Mouse (Mus musculus): Measurements from ENCODE around the gene Agrp. TPM values are rescaled to one million over a fixed set of nuclear protein-coding genes. Genes with fewer than 3 reads are reported as not detected.
A peak's percentile ranks its signal among the peaks of the same experiment; 100 is the strongest.

Agrp gene
- polyA plus RNA-seq, 1 experiment from 2014 or later, result 2.1 TPM

DNA sequence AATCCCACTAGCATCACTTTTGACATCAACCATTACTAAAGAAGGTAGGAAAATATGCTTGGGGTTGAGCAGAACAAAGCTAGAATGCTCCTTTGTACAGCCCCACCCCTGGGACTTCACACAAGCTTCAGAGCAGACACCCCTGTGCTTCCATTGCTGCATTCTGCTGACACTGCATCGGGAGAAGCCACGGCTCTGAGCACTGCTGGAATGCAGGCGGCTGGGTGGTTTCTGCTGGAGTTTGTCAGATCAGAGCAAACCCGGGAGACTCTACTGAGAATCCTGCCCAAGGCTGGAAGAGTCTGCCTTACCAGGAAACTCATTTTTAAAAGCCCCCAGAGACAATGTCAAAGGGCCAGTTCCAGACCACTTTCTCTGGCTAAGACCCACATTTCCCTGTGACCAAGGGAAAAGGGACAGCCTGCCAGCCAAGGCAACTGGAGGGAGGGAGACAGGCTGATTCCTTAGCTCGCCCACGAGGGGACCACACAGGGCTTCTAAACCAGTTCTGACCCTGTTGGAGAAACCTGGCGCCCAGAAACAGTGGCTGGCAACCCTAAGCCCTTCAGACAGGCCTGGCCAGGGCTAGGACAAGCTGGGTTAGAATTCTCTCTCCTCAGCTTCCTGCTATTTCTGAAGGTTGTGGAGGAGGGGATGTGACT is 92.5 kb downstream of the Agrp start:
- H3K4me3 ChIP-seq (ENCODE audit: low read depth, low read length), result no peak overlapping the region
- H3K9me3 ChIP-seq (ENCODE audit: control insufficient read depth, low read length), result no peaks in the 10 kb centered on the region
- 56% methylated on average over 7 of the region's 7 CpGs for WGBS
- H3K27ac ChIP-seq (ENCODE audit: low read depth, low read length), result no peak overlapping the region
- H3K27me3 ChIP-seq (ENCODE audit: control insufficient read depth, insufficient read depth, low read length), result no peaks in the 10 kb centered on the region
- H3K4me2 ChIP-seq (ENCODE audit: low read depth), result no peak overlapping the region
- H3K36me3 ChIP-seq (ENCODE audit: control insufficient read depth, insufficient read depth, low read length), result 0 out of 2 replicates have a peak, but pooled peaks cover 2% of the 10 kb centered on the region
- H3K9ac ChIP-seq (ENCODE audit: low read length), result peak overlapping the region; percentile 6; the same call in 1 of the 2 replicates
- DNase-seq (ENCODE audit: low spot score) (no peak), ATAC-seq (ENCODE audit: insufficient read depth, low FRiP score, low TSS enrichment) (no peak)
- H3K4me1 ChIP-seq (ENCODE audit: control insufficient read depth, insufficient read depth, low read length), result 0 out of 2 replicates have a peak, but pooled peaks cover 5% of the 10 kb centered on the region

DNA sequence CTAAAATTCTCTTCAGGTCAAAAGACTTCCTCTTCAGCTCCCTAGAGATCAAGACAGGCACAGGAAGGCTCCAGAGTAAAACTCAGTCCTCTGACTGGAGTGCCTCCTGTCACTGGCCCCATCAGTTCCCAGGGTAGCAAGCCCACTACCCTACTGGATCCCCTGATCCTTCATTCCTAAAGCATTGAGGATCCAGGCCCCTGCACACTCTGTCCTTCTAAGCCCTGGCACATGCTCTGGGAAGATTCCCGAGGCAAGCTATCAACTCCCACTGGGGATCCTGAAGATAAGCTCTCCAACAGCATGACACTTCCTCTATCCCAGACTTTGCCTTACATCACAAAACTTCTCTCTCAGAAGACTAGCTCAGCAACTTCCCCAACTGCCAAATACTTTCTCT is 93.5 kb downstream of the Agrp start:
- Histone ChIP-seq H3K27ac (ENCODE audit: low read depth, low read length) (no peak overlapping the region), H3K4me1 (ENCODE audit: control insufficient read depth, insufficient read depth, low read length) (0 out of 2 replicates have a peak, but pooled peaks cover 5% of the 10 kb centered on the region), H3K9me3 (ENCODE audit: control insufficient read depth, low read length) (no peaks in the 10 kb centered on the region), H3K9ac (ENCODE audit: low read length) (no peak overlapping the region), H3K4me3 (ENCODE audit: low read depth, low read length) (no peak overlapping the region), H3K27me3 (ENCODE audit: control insufficient read depth, insufficient read depth, low read length) (no peaks in the 10 kb centered on the region), H3K4me2 (ENCODE audit: low read depth) (no peak overlapping the region), H3K36me3 (ENCODE audit: control insufficient read depth, insufficient read depth, low read length) (peaks cover 4% of the 10 kb centered on the region; the same call in 1 of the 2 replicates)
- 59% methylated on average over 1 of the region's 1 CpGs for WGBS
- DNase-seq (ENCODE audit: low spot score) (no peak), ATAC-seq (ENCODE audit: insufficient read depth, low FRiP score, low TSS enrichment) (no peak)

DNA sequence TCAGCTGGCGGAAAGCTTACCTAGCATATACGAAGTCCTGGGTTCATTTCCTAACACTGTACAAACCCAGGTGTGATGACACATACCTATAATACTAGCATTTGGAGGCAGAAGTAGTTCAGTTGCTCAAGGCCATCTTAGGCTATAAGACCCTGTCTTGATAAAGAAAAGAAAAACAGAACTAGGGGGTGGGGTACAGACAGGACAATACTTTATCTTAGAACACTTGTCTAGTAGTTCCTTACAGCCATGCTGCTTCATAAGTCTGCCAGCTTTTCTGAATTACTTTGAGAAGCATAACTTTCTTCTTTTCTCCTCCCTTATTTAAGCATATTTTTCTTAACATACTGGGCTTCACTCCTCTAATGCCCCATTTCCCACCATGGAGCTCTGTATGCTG is 94.4 kb downstream of the Agrp start:
- H3K27me3 ChIP-seq (ENCODE audit: control insufficient read depth, insufficient read depth, low read length), result no peaks in the 10 kb centered on the region
- H3K4me2 ChIP-seq (ENCODE audit: low read depth), result no peak overlapping the region
- no peak for DNase-seq (ENCODE audit: low spot score)
- 94% methylated on average over 2 of the region's 2 CpGs for WGBS
- H3K36me3 ChIP-seq (ENCODE audit: control insufficient read depth, insufficient read depth, low read length), result peaks cover 4% of the 10 kb centered on the region; the same call in 1 of the 2 replicates
- 0 out of 2 replicates have a peak, but pooled peaks cover 5% of the 10 kb centered on the region for H3K4me1 ChIP-seq (ENCODE audit: control insufficient read depth, insufficient read depth, low read length)
- H3K9ac ChIP-seq (ENCODE audit: low read length), result no peak overlapping the region
- no peak for ATAC-seq (ENCODE audit: insufficient read depth, low FRiP score, low TSS enrichment)
- H3K9me3 ChIP-seq (ENCODE audit: control insufficient read depth, low read length), result no peaks in the 10 kb centered on the region
- no peak overlapping the region for H3K4me3 ChIP-seq (ENCODE audit: low read depth, low read length)
- no peak overlapping the region for H3K27ac ChIP-seq (ENCODE audit: low read depth, low read length)

DNA sequence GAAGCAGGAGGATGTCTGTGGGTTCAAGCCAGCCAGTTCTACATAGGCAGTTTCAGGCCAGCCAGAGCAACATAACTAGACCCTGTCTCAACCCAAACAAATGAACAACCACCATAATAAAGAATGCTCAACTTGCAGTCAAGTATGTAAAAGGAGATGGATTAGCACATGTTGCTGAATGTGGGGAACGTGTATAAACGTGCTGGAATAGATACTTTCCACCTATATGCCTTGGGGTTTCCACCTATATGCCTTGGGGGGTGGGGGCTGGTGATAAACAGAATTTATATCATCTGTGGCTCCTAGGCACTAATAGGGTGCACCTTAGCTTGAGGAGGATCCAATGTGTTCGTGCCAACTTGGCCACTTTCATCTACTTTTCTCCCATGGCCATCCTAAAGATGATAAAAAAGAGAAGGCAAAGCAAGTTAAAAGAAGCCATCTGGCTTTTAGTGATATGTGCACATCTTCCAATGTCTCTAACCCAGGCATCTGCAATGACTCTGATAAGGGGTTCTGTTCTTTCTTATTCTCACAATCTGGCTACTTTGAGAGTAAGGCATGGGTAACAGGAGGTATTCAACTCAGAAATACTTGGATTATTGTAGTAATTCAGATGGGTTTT is 95.0 kb downstream of the Agrp start:
- no peak overlapping the region for H3K9ac ChIP-seq (ENCODE audit: low read length)

DNA sequence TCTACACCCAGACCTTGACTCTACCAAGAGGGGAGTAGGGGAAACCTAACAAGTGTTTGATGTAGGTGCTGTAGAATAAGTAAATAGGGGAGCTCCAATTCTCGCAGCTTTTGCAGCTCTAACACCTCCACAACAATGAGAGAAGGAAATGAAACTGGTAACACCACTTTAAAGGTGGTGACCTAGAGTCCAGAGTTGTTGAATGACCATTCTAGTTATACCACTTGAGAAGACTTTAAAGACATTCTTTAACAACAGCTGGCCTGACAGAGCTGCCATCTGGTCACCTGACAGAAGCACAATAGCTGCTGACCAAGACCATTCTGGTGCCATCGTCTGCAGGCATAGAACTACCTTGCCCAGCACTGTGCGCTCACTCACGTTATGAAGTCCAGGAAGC is 98.3 kb downstream of the Agrp start:
- no peaks in the 10 kb centered on the region for H3K9me3 ChIP-seq (ENCODE audit: control insufficient read depth, low read length)
- DNase-seq (ENCODE audit: low spot score), result no peak
- 79% methylated on average over 4 of the region's 4 CpGs for WGBS
- H3K36me3 ChIP-seq (ENCODE audit: control insufficient read depth, insufficient read depth, low read length), result peaks cover 4% of the 10 kb centered on the region; the same call in 1 of the 2 replicates
- no peaks in the 10 kb centered on the region for H3K27me3 ChIP-seq (ENCODE audit: control insufficient read depth, insufficient read depth, low read length)
- H3K4me2 ChIP-seq (ENCODE audit: low read depth), result no peak overlapping the region
- ATAC-seq (ENCODE audit: insufficient read depth, low FRiP score, low TSS enrichment), result no peak
- H3K9ac ChIP-seq (ENCODE audit: low read length), result no peak overlapping the region
- 0 out of 2 replicates have a peak, but pooled peaks cover 3% of the 10 kb centered on the region for H3K4me1 ChIP-seq (ENCODE audit: control insufficient read depth, insufficient read depth, low read length)
- H3K4me3 ChIP-seq (ENCODE audit: low read depth, low read length), result no peak overlapping the region
- H3K27ac ChIP-seq (ENCODE audit: low read depth, low read length), result no peak overlapping the region

More for the DNA sequence above, 95.0 kb downstream of the Agrp start:
- no peak overlapping the region for H3K27ac ChIP-seq (ENCODE audit: low read depth, low read length)
- no peak for ATAC-seq (ENCODE audit: insufficient read depth, low FRiP score, low TSS enrichment)
- no peaks in the 10 kb centered on the region for H3K9me3 ChIP-seq (ENCODE audit: control insufficient read depth, low read length)
- H3K27me3 ChIP-seq (ENCODE audit: control insufficient read depth, insufficient read depth, low read length), result no peaks in the 10 kb centered on the region
- DNase-seq (ENCODE audit: low spot score), result no peak
- H3K4me3 ChIP-seq (ENCODE audit: low read depth, low read length), result no peak overlapping the region
- H3K36me3 ChIP-seq (ENCODE audit: control insufficient read depth, insufficient read depth, low read length), result peaks cover 4% of the 10 kb centered on the region; the same call in 1 of the 2 replicates
- WGBS, result 88% methylated on average over 3 of the region's 3 CpGs
- no peak overlapping the region for H3K4me2 ChIP-seq (ENCODE audit: low read depth)
- 0 out of 2 replicates have a peak, but pooled peaks cover 5% of the 10 kb centered on the region for H3K4me1 ChIP-seq (ENCODE audit: control insufficient read depth, insufficient read depth, low read length)

DNA sequence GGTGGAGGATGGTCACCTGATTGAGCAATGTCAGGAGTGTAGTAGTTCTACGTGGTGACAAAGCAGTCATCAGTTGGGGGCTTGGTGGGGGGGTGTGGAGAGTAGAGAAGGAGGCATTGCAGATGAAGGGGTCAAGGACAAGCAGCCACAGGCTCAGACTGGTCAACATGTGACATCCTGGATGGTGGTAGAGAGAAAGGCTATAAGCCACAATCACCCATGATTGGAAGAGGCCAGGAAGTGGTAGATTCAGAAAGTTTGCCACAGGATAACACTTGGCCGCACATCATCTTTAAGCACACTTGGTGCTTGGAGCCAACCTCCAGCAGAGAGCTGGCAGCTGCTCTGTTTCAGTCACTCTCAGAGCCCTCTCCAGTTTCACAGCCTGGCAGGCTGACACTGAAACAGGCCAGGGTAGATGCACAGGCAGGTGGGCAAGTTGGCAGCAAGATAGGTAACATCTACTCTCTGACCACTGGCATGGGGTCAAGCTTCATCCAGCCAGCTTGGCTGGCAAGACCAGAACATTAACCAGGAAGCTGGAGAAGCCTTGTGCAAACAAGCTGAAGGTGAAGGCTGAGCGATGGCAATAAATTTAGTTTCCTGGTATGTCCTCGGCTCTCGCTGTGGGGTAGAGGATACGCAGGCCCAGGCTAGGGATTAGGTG is 100.0 kb downstream of the Agrp start:
- no peak for ATAC-seq (ENCODE audit: insufficient read depth, low FRiP score, low TSS enrichment)
- Histone ChIP-seq H3K4me3 (ENCODE audit: low read depth, low read length) (no peak overlapping the region), H3K4me1 (ENCODE audit: control insufficient read depth, insufficient read depth, low read length) (peaks cover 5% of the 10 kb centered on the region; the same call in 1 of the 2 replicates), H3K4me2 (ENCODE audit: low read depth) (no peak overlapping the region), H3K9me3 (ENCODE audit: control insufficient read depth, low read length) (no peaks in the 10 kb centered on the region), H3K27ac (ENCODE audit: low read depth, low read length) (no peak overlapping the region), H3K36me3 (ENCODE audit: control insufficient read depth, insufficient read depth, low read length) (peaks cover 4% of the 10 kb centered on the region; the same call in 1 of the 2 replicates), H3K9ac (ENCODE audit: low read length) (no peak overlapping the region), H3K27me3 (ENCODE audit: control insufficient read depth, insufficient read depth, low read length) (no peaks in the 10 kb centered on the region)
- DNase-seq (ENCODE audit: low spot score), result no peak
- 94% methylated on average over 6 of the region's 6 CpGs for WGBS

DNA sequence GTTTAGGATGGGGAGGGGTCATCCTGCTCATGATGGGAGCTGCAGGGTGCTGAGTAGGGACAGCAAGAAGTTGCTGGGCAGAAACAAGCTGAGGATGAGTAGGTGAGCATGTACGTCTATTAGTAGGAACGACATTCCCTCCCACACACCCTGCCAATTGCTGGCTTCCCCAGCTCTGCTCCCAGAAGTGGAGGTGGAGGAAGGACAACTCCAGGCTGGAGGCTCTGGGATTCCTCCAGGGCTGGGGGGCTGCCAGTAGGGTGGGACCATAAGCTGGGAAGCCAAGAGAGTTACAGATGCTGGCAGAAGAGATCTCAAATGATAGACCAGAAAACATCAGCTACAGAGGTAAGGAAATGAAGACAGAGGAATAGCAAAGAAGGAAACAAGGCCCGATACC is 100.6 kb downstream of the Agrp start:
- no peak overlapping the region for H3K9ac ChIP-seq (ENCODE audit: low read length)
- peaks cover 5% of the 10 kb centered on the region; the same call in 1 of the 2 replicates for H3K4me1 ChIP-seq (ENCODE audit: control insufficient read depth, insufficient read depth, low read length)
- WGBS, result 94% methylated on average over 3 of the region's 3 CpGs
- no peak for ATAC-seq (ENCODE audit: insufficient read depth, low FRiP score, low TSS enrichment)
- no peaks in the 10 kb centered on the region for H3K27me3 ChIP-seq (ENCODE audit: control insufficient read depth, insufficient read depth, low read length)
- H3K9me3 ChIP-seq (ENCODE audit: control insufficient read depth, low read length), result no peaks in the 10 kb centered on the region
- peaks cover 2% of the 10 kb centered on the region; the same call in 1 of the 2 replicates for H3K36me3 ChIP-seq (ENCODE audit: control insufficient read depth, insufficient read depth, low read length)
- no peak for DNase-seq (ENCODE audit: low spot score)
- H3K27ac ChIP-seq (ENCODE audit: low read depth, low read length), result no peak overlapping the region
- H3K4me3 ChIP-seq (ENCODE audit: low read depth, low read length), result no peak overlapping the region
- H3K4me2 ChIP-seq (ENCODE audit: low read depth), result no peak overlapping the region

DNA sequence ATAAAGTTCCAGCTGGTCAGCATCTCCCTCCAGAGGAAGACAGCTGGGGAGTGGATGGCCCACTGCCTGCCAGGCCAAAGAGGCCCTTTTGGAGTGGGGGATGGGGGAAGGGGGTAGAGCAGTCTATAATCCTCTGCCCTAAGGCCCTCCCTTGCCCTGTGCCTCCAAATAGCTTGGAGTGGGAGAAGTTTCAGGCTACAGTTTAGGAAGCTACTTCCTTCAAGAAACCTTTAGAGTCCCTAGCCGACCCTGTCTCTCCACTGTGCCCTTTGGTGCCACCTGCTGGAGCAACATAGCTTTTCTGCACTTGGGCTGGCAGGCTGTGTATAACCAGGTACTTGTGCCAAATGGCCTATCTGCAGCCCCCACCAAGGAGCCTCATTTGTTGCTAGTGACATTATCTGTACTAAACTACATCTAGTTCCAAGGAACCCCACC is 103.3 kb downstream of the Agrp start:
- ATAC-seq (ENCODE audit: insufficient read depth, low FRiP score, low TSS enrichment) (no peak), DNase-seq (ENCODE audit: low spot score) (peak; percentile 84)
- no peaks in the 10 kb centered on the region for H3K9me3 ChIP-seq (ENCODE audit: control insufficient read depth, low read length)
- H3K9ac ChIP-seq (ENCODE audit: low read length), result no peak overlapping the region
- H3K27ac ChIP-seq (ENCODE audit: low read depth, low read length), result no peak overlapping the region
- 0% methylated on average over 1 of the region's 1 CpGs for WGBS
- H3K4me2 ChIP-seq (ENCODE audit: low read depth), result no peak overlapping the region
- H3K4me1 ChIP-seq (ENCODE audit: control insufficient read depth, insufficient read depth, low read length), result peaks cover 5% of the 10 kb centered on the region; the same call in 1 of the 2 replicates
- H3K36me3 ChIP-seq (ENCODE audit: control insufficient read depth, insufficient read depth, low read length), result no peaks in the 10 kb centered on the region
- H3K27me3 ChIP-seq (ENCODE audit: control insufficient read depth, insufficient read depth, low read length), result no peaks in the 10 kb centered on the region
- no peak overlapping the region for H3K4me3 ChIP-seq (ENCODE audit: low read depth, low read length)

All from neural tube, embryonic 11.5 days (tissue).